Mouse (Mus musculus) megakaryocyte, adult 5-6 weeks (primary cell): ENCODE results near the gene Etfbkmt. TPM values are rescaled to one million over a fixed set of nuclear protein-coding genes. Genes with fewer than 3 reads are reported as not detected.
A peak's percentile ranks its signal among the peaks of the same experiment; 100 is the strongest.
"Not testable (repeated sequence)": the region's sequence is repeated elsewhere in the genome, so short reads cannot be mapped to it uniquely, and the experiment has no call there.

ENCODE experiments used
- ATAC-seq: 2 replicates; pipeline ENCODE4 v1.8.0; 2016; ENCODE audit warnings: mild to moderate bottlenecking, inconsistent platforms; ENCODE audit not compliant: poor library complexity, severe bottlenecking
- total RNA-seq, 2 experiments: library from RNA; stranded (forward) in 1 of 2; stranded (reverse) in 1 of 2; fragments of 153-499, 151-499 nt in 1 of 2; fragments of 221-1000, 200-1000 nt in 1 of 2; gene quantifications; 2 replicates each; pipeline versions ENCODE4 v1.2.3 to v1.2.4; 2015 to 2017

Etfbkmt gene
- total RNA-seq, 2 experiments from 2014 or later = 6.8 to 7.8 TPM

GRCm38 (mm10) chr6:149174932-149175570, 35.4 kb downstream of the Etfbkmt start:
- ATAC-seq = 0 out of 2 replicates have a peak, but pooled peaks have one; percentile 11

GRCm38 (mm10) chr6:149179064-149179463, 39.4 kb downstream of the Etfbkmt start:
- ATAC-seq = no peak

- no peak for ATAC-seq
Measured at GRCm38 (mm10) chr6:149184007-149184406, 44.4 kb downstream of the Etfbkmt start.

GRCm38 (mm10) chr6:149187371-149187770, 47.7 kb downstream of the Etfbkmt start:
- ATAC-seq = no peak

- ATAC-seq = peak; percentile 74
Measured at GRCm38 (mm10) chr6:149188041-149188924, 48.6 kb downstream of the Etfbkmt start, which contains the start of gene Amn1. Gene Amn1, minus strand, starts transcription at chr6:149188712.

GRCm38 (mm10) chr6:149188925-149189257, 49.2 kb downstream of the Etfbkmt start:
- ATAC-seq = no peak

- no peak for ATAC-seq
Measured at GRCm38 (mm10) chr6:149189340-149189922, 49.8 kb downstream of the Etfbkmt start.

GRCm38 (mm10) chr6:149191951-149192350, 52.3 kb downstream of the Etfbkmt start:
- ATAC-seq = not testable (repeated sequence)

- ATAC-seq = peak; percentile 80
Measured at GRCm38 (mm10) chr6:149193276-149193905, 53.7 kb downstream of the Etfbkmt start.

GRCm38 (mm10) chr6:149197116-149197515, 57.5 kb downstream of the Etfbkmt start:
- ATAC-seq = no peak

- ATAC-seq = no peak
Measured at GRCm38 (mm10) chr6:149198572-149198971, 58.9 kb downstream of the Etfbkmt start.

Other genes with a start within 250 kb of the Etfbkmt start
- 2.1 and 2.6 TPM in 2 replicates for gene Caprin2, start 243.6 kb upstream of the Etfbkmt start, total RNA-seq (2015)
- gene Caprin2, start 243.6 kb upstream of the Etfbkmt start, total RNA-seq (2017) = 3.2 and 11.3 TPM in 2 replicates
- gene Sinhcaf, start 193.4 kb upstream of the Etfbkmt start, total RNA-seq (2015) = 12.4 and 16.8 TPM in 2 replicates
- gene Sinhcaf, start 193.4 kb upstream of the Etfbkmt start, total RNA-seq (2017) = 31.7 and 33.8 TPM in 2 replicates
- gene Dennd5b, start 38.2 kb upstream of the Etfbkmt start, total RNA-seq (2015) = 0.80 and 0.83 TPM in 2 replicates
- gene Dennd5b, start 38.2 kb upstream of the Etfbkmt start, total RNA-seq (2017) = 0.41 and 0.51 TPM in 2 replicates
- not detected in 2 replicates for gene Gm10203, start 9.7 kb upstream of the Etfbkmt start, total RNA-seq (2015)
- not detected in 2 replicates for gene Gm10203, start 9.7 kb upstream of the Etfbkmt start, total RNA-seq (2017)
- 19.6 and 20.2 TPM in 2 replicates for gene Amn1, start 48.9 kb downstream of the Etfbkmt start, total RNA-seq (2015)
- gene Amn1, start 48.9 kb downstream of the Etfbkmt start, total RNA-seq (2017) = 14.7 and 16.4 TPM in 2 replicates
- 114 and 122 TPM in 2 replicates for gene Resf1, start 169.6 kb downstream of the Etfbkmt start, total RNA-seq (2015)
- gene Resf1, start 169.6 kb downstream of the Etfbkmt start, total RNA-seq (2017) = 76.9 and 91.4 TPM in 2 replicates